Mouse (Mus musculus) hindbrain, embryonic 16.5 days (tissue): ENCODE measurements around the gene Rbm11. TPM values are rescaled to one million over a fixed set of nuclear protein-coding genes. Genes with fewer than 3 reads are reported as not detected.

ENCODE experiments used
- ATAC-seq: fragments of 200-750 bp; cut with Nextera tagmentation; 2 replicates; pipeline ENCODE4 v1.8.0; 2017; ENCODE audit warnings: moderate TSS enrichment, moderate library complexity
- H3K27ac ChIP-seq: fragments of 300-500 bp; sonication (generic); 2 replicates; pipeline ENCODE4 v1.5.1; 2014; ENCODE audit warnings: low read depth, mild to moderate bottlenecking, control low read depth, low read length, moderate library complexity
- H3K27me3 ChIP-seq: fragments of 300-500 bp; sonication (generic); replicated peaks from 2 replicates; pipeline ENCODE4 v1.6.1; 2014; ENCODE audit warnings: low read length; ENCODE audit not compliant: control insufficient read depth, insufficient read depth
- H3K36me3 ChIP-seq: fragments of 300-500 bp; sonication (generic); 2 replicates; pipeline ENCODE4 v1.6.1; 2014; ENCODE audit warnings: mild to moderate bottlenecking, low read length, moderate library complexity, mixed read lengths; ENCODE audit not compliant: control insufficient read depth, insufficient read depth
- H3K4me1 ChIP-seq: fragments of 300-500 bp; sonication (generic); 2 replicates; pipeline ENCODE4 v1.6.1; 2014; ENCODE audit warnings: low read depth, low read length; ENCODE audit not compliant: control insufficient read depth, insufficient read depth
- H3K4me2 ChIP-seq: fragments of 300-500 bp; sonication (generic); 2 replicates; pipeline ENCODE4 v1.6.1; 2014; ENCODE audit warnings: mild to moderate bottlenecking, low read length, control low read depth, moderate library complexity
- H3K4me3 ChIP-seq: fragments of 300-500 bp; sonication (generic); 2 replicates; pipeline ENCODE4 v1.5.1; 2014; ENCODE audit warnings: mild to moderate bottlenecking, low read length, control low read depth, moderate library complexity
- H3K9ac ChIP-seq: fragments of 300-500 bp; sonication (generic); 2 replicates; pipeline ENCODE4 v1.6.1; 2014; ENCODE audit warnings: low read depth, mild to moderate bottlenecking, control low read depth, low read length, moderate library complexity
- H3K9me3 ChIP-seq: fragments of 300-500 bp; sonication (generic); 2 replicates; pipeline ENCODE4 v1.6.1; 2014; ENCODE audit warnings: mild to moderate bottlenecking, low read length, moderate library complexity; ENCODE audit not compliant: control insufficient read depth
- WGBS: fragments of 180-500 bp; shearing (Covaris S2); extraction: QIAGEN DNeasy Blood & Tissue Kit; methylation state at CpG from one replicate; pipeline ENCODE4 v1.1.7; 2014; 5-methylcytosine and 5-hydroxymethylcytosine counted together
- polyA plus RNA-seq: library from polyadenylated mRNA; unstranded; fragments of >200 nt; fragmentation: Nextera tagmentation; extraction: Ambion mirVana; gene quantifications from 2 replicates; pipeline ENCODE4 v1.2.1, GENCODE M21; 2015

Gene Rbm11
- polyA plus RNA-seq, 1 experiment from 2014 or later: 4.5 TPM

GRCm38 (mm10) chr16:75617651-75618349, 25.2 kb downstream of the Rbm11 start:
- no peak overlapping the region for H3K9ac ChIP-seq
- H3K4me1 ChIP-seq: no peaks in the 10 kb centered on the region
- no peak overlapping the region for H3K4me2 ChIP-seq
- H3K4me3 ChIP-seq: no peak overlapping the region
- H3K36me3 ChIP-seq: no peaks in the 10 kb centered on the region
- H3K27me3 ChIP-seq: no peaks in the 10 kb centered on the region
- H3K27ac ChIP-seq: no peak overlapping the region
- no peaks in the 10 kb centered on the region for H3K9me3 ChIP-seq
- WGBS: 68% methylated on average over 2 of the region's 2 CpGs
- peak; percentile 77 for ATAC-seq

- 92% methylated on average over 2 of the region's 2 CpGs for WGBS
- Histone ChIP-seq H3K4me1 (no peaks in the 10 kb centered on the region), H3K4me2 (no peak overlapping the region), H3K9ac (no peak overlapping the region), H3K36me3 (no peaks in the 10 kb centered on the region), H3K27ac (no peak overlapping the region), H3K9me3 (no peaks in the 10 kb centered on the region), H3K4me3 (no peak overlapping the region), H3K27me3 (no peaks in the 10 kb centered on the region)
- ATAC-seq: no peak
Observed at GRCm38 (mm10) chr16:75627862-75628261, 35.2 kb downstream of the Rbm11 start.

Other genes starting within 250 kb of the Rbm11 start
- not detected in 2 replicates for gene Lipi, start 6.8 kb upstream of the Rbm11 start, polyA plus RNA-seq
- gene Hspa13, start 174.3 kb downstream of the Rbm11 start, polyA plus RNA-seq: 37.0 and 41.0 TPM in 2 replicates